Mouse (Mus musculus) megakaryocyte, embryonic 14.5 days (primary cell): ENCODE data around the gene Tubd1.

Experiments
- FLI1 ChIP-seq: IDR thresholded peaks from 2 replicates; pipeline ENCODE4 v1.6.1; 2012; ENCODE audit warnings: low read length, inconsistent platforms, mixed read lengths
- GATA1 ChIP-seq: IDR thresholded peaks from 3 replicates; pipeline ENCODE4 v1.6.1; 2012; ENCODE audit warnings: mixed read lengths, low read length, inconsistent platforms, borderline replicate concordance

GRCm38 (mm10) chr11:86614607-86615006, 69.8 kb downstream of the Tubd1 start:
- TF ChIP-seq GATA1 (no peak), FLI1 (no peak)
